In genomic region chr12:12287131-12287786, GRCm38 (mm10) we compare ENCODE assay signal across 9 mouse cellular contexts. TPM values are rescaled to one million over a fixed set of nuclear protein-coding genes. Genes with fewer than 3 reads are reported as not detected.
A peak's percentile ranks its signal among the peaks of the same experiment; 100 is the strongest.
DNase-seq lines count a peak whose midpoint lies in the region; ATAC-seq lines count a peak whose summit lies in the region.
"Had no signal": no experiment of that assay in that cellular context is flagged by ENCODE, and none has a peak within 500 bp of the region (broad histone marks: within the 10 kb centered on the region; RNA-seq: fewer than 3 reads in every experiment).

No protein-coding gene starts in this region.

- H3K27me3 ChIP-seq in neural tube, embryonic 15.5 days (replicated peaks) = no peaks in the 10 kb centered on the region

- H3K4me1 ChIP-seq in neural tube, embryonic 15.5 days = peaks cover 40% of the 10 kb centered on the region

- peak overlapping the region; percentile 8; the same call in 1 of the 2 replicates for H3K4me3 ChIP-seq in neural tube, embryonic 15.5 days (replicated peaks)
- H3K4me3 ChIP-seq: myocyte had no signal

- peak overlapping the region; percentile 49 for H3K4me2 ChIP-seq in neural tube, embryonic 15.5 days

- WGBS in neural tube, embryonic 15.5 days = 15% methylated on average over 9 of the region's 9 CpGs

- peak overlapping the region; percentile 36 for H3K9ac ChIP-seq in neural tube, embryonic 15.5 days (replicated peaks)

- peak overlapping the region; percentile 88 for H3K27ac ChIP-seq in neural tube, embryonic 15.5 days (replicated peaks)

- H3K9me3 ChIP-seq in neural tube, embryonic 15.5 days (replicated peaks) = no peaks in the 10 kb centered on the region

- peak; percentile 63 for ATAC-seq in granulocyte monocyte progenitor cell, adult 5-6 weeks (replicated peaks; ENCODE audit: poor library complexity, severe bottlenecking)
- peak; percentile 69 for ATAC-seq in neural tube, embryonic 15.5 days (ENCODE audit: low FRiP score)

- H3K36me3 ChIP-seq in neural tube, embryonic 15.5 days = no peaks in the 10 kb centered on the region

- intact Hi-C loops in gastrocnemius, postnatal 14 days (cut with DNase I; ENCODE audit: low total_unique reads) = no loop called here

- peak; percentile 35 for DNase-seq in gastrocnemius, postnatal 25 days
- DNase-seq in gastrocnemius, postnatal 14 days = no peak
- peak; percentile 21 for DNase-seq in thymus, postnatal 25 days
- no peak for DNase-seq in thymus, adult 18-20 months
- DNase-seq in layer of hippocampus, postnatal 10 days (ENCODE audit: low spot score in 2 of 2) = peak; percentile 62 to 65
- DNase-seq in kidney, adult 11 months = no peak

RNA-seq across cellular contexts. Expression of gene Fam49a, which starts 25.3 kb away (rescaled TPM):
- 1 to 10 TPM; 4.6 to 6.5 TPM for total RNA-seq in gastrocnemius, postnatal 25 days (2021)
- total RNA-seq in gastrocnemius, postnatal 14 days (2021) = 10 to 100 TPM; 10.5 to 12.8 TPM
- 6.4 and 9.3 TPM in 2 replicates for total RNA-seq in granulocyte monocyte progenitor cell, adult 5-6 weeks (2014; fragmentation: Nextera tagmentation)
- total RNA-seq in granulocyte monocyte progenitor cell, adult 5-6 weeks (2017) = 4.4 and 6.7 TPM in 2 replicates
- 100 to 1,000 TPM; 253 to 256 TPM for total RNA-seq in layer of hippocampus, postnatal 10 days (2021)
- polyA plus RNA-seq in neural tube, embryonic 15.5 days (2015; fragmentation: Nextera tagmentation; extraction: Ambion mirVana) = 58.2 and 59.1 TPM in 2 replicates
- polyA plus RNA-seq: myocyte had no signal

Comparison
In these comparisons a context has a peak if more than half of its experiments do, and no peak if none do; other contexts are left out.
1. DNase-seq: peak in gastrocnemius, postnatal 25 days (single experiment), thymus, postnatal 25 days (single experiment) and layer of hippocampus, postnatal 10 days (2 of 2); none in gastrocnemius, postnatal 14 days (single experiment), thymus, adult 18-20 months (0 of 2) and kidney, adult 11 months (single experiment).
2. RNA of gene Fam49a, which starts 25.3 kb away (total RNA-seq): 253 to 256 TPM in layer of hippocampus, postnatal 10 days; 10.5 to 12.8 TPM in gastrocnemius, postnatal 14 days, 4.4 to 9.3 TPM in granulocyte monocyte progenitor cell, adult 5-6 weeks and 4.6 to 6.5 TPM in gastrocnemius, postnatal 25 days; every median in the first group is over 10 times any median in the second.